Mouse (Mus musculus) kidney, adult 2 months (tissue): ENCODE measurements around the gene Olfr1508. TPM values are rescaled to one million over a fixed set of nuclear protein-coding genes. Genes with fewer than 3 reads are reported as not detected.

Experiments
- polyA plus RNA-seq: library from polyadenylated mRNA; depleted of rRNA; stranded (reverse); fragments of >200 nt; gene quantifications from 2 replicates; pipeline ENCODE4 v1.2.3, GENCODE M21; 2012; rRNA removed

Gene Olfr1508
- polyA plus RNA-seq, 1 experiment = not detected

Other genes starting within 250 kb of the Olfr1508 start
- 20.6 and 22.1 TPM in 2 replicates for gene Chd8, start 209.7 kb downstream of the Olfr1508 start, polyA plus RNA-seq
- 26.6 and 32.0 TPM in 2 replicates for gene Tox4, start 188.3 kb downstream of the Olfr1508 start, polyA plus RNA-seq
- gene Rab2b, start 187.9 kb downstream of the Olfr1508 start, polyA plus RNA-seq = 7.5 and 8.4 TPM in 2 replicates
- 16.0 and 23.5 TPM in 2 replicates for gene Mettl3, start 162.4 kb downstream of the Olfr1508 start, polyA plus RNA-seq
- gene Sall2, start 138.7 kb downstream of the Olfr1508 start, polyA plus RNA-seq = 16.9 and 18.3 TPM in 2 replicates
- not detected in 2 replicates for gene Olfr1513, start 111.1 kb downstream of the Olfr1508 start, polyA plus RNA-seq
- gene Olfr1512, start 88.3 kb downstream of the Olfr1508 start, polyA plus RNA-seq = not detected in 2 replicates
- not detected in 2 replicates for gene Olfr1511, start 70.1 kb downstream of the Olfr1508 start, polyA plus RNA-seq
- not detected in 2 replicates for gene Olfr1510, start 53.1 kb downstream of the Olfr1508 start, polyA plus RNA-seq
- gene Olfr1509, start 24.5 kb downstream of the Olfr1508 start, polyA plus RNA-seq = not detected in 2 replicates
- not detected in 2 replicates for gene Olfr1507, start 28.3 kb upstream of the Olfr1508 start, polyA plus RNA-seq